ENCODE assay signal across 21 mouse cellular contexts in genomic region chr1:172122671-172123070, GRCm38 (mm10). TPM values are rescaled to one million over a fixed set of nuclear protein-coding genes. Genes with fewer than 3 reads are reported as not detected.
DNase-seq lines count a peak whose midpoint lies in the region; ATAC-seq and TF ChIP-seq lines count a peak whose summit lies in the region.
"Had no signal": no experiment of that assay in that cellular context is flagged by ENCODE, and none has a peak within 500 bp of the region (broad histone marks: within the 10 kb centered on the region; RNA-seq: fewer than 3 reads in every experiment).

No protein-coding gene starts in this region.

- no peaks in the 10 kb centered on the region for H3K27me3 ChIP-seq in heart, embryonic 11.5 days (ENCODE audit: control insufficient read depth, insufficient read depth, low read length)
- H3K27me3 ChIP-seq in liver, adult 2 months (ENCODE audit: control insufficient read depth, insufficient read depth, low read length) = no peaks in the 10 kb centered on the region
- no peaks in the 10 kb centered on the region for H3K27me3 ChIP-seq in liver, postnatal 0 days (ENCODE audit: insufficient read depth, low read length)
- H3K27me3 ChIP-seq in myocyte (ENCODE audit: control insufficient read depth, insufficient read depth, insufficient read length) = no peaks in the 10 kb centered on the region
- H3K27me3 ChIP-seq: CH12.LX, Patski had no signal

- no peak overlapping the region for H3K4me3 ChIP-seq in heart, embryonic 11.5 days (ENCODE audit: low read depth, low read length)
- no peak overlapping the region for H3K4me3 ChIP-seq in liver, adult 2 months (ENCODE audit: insufficient read depth, low read depth, low read length)
- H3K4me3 ChIP-seq in liver, postnatal 0 days (ENCODE audit: low read depth, low read length) = no peak overlapping the region
- no peak overlapping the region for H3K4me3 ChIP-seq in myocyte

- TF ChIP-seq POLR2A in liver, adult 2 months (IDR thresholded peaks at IDR 0.05; ENCODE audit: extremely low read depth, insufficient read depth, low read length) = no peak
- TF ChIP-seq POLR2A in myocyte (IDR thresholded peaks at IDR 0.05; ENCODE audit: insufficient read length, low read depth) = no peak

- H3K27ac ChIP-seq in heart, embryonic 11.5 days (ENCODE audit: low read depth, low read length) = no peak overlapping the region
- H3K27ac ChIP-seq in liver, adult 2 months (replicated peaks; ENCODE audit: insufficient read depth, low read depth, low read length) = no peak overlapping the region
- H3K27ac ChIP-seq in liver, postnatal 0 days (ENCODE audit: low read depth) = no peak overlapping the region

- DNase-seq in heart, adult 11 months = peak; percentile 72
- DNase-seq in liver, adult 2 months (ENCODE audit: extremely low read depth, low read depth, low spot score) = peak; percentile 25
- no peak for DNase-seq in liver, postnatal 0 days
- no peak for DNase-seq in cerebellum, adult 18-20 months
- DNase-seq: adrenal gland, adult 2 months; adrenal gland, adult 8-10 months; adrenal gland, postnatal 10 days; adrenal gland, postnatal 14 days; adrenal gland, postnatal 25 days; adrenal gland, postnatal 36 days; B cell, adult 2 months; cerebellum, adult 11 months; cerebellum, adult 11-12 months; cerebellum, adult 2 months had no signal

- TF ChIP-seq CTCF in liver, adult 2 months (IDR thresholded peaks at IDR 0.05; ENCODE audit: low read depth, low read length) = no peak
- TF ChIP-seq CTCF in liver, postnatal 0 days (IDR thresholded peaks at IDR 0.05; ENCODE audit: low read depth) = no peak

- TF ChIP-seq EP300 in liver, postnatal 0 days (IDR thresholded peaks at IDR 0.05; ENCODE audit: low read depth) = no peak

- H3ac ChIP-seq in myocyte (ENCODE audit: control insufficient read depth, insufficient read length) = no peak overlapping the region

- ATAC-seq in heart, embryonic 11.5 days (replicated peaks; ENCODE audit: insufficient number of reproducible peaks, low FRiP score, low TSS enrichment) = no peak
- no peak for ATAC-seq in liver, postnatal 0 days
- ATAC-seq: activated CD4-positive, CD25-positive, alpha-beta regulatory T cell, adult 4 months; CD4-positive, CD25-positive, alpha-beta regulatory T cell, adult 4 months; Patski had no signal

- peaks cover 6% of the 10 kb centered on the region for H3K4me1 ChIP-seq in heart, embryonic 11.5 days (ENCODE audit: control insufficient read depth, insufficient read depth, low read length)
- no peaks in the 10 kb centered on the region; the same call in 1 of the 2 replicates for H3K4me1 ChIP-seq in liver, adult 2 months (ENCODE audit: control insufficient read depth, insufficient read depth, low read length)
- peaks cover 4% of the 10 kb centered on the region for H3K4me1 ChIP-seq in liver, postnatal 0 days (ENCODE audit: insufficient read depth)

- no peaks in the 10 kb centered on the region for H3K9me3 ChIP-seq in heart, embryonic 11.5 days (replicated peaks; ENCODE audit: control insufficient read depth, low read length)
- H3K9me3 ChIP-seq in liver, postnatal 0 days (ENCODE audit: low read length) = no peaks in the 10 kb centered on the region
- H3K9me3 ChIP-seq: G1E had no signal

- H3K4me2 ChIP-seq in heart, embryonic 11.5 days = no peak overlapping the region
- H3K4me2 ChIP-seq in liver, postnatal 0 days (ENCODE audit: low read depth, low read length) = no peak overlapping the region
- no peak overlapping the region for H3K4me2 ChIP-seq in myocyte (ENCODE audit: low read depth)

- 88% methylated on average over 2 of the region's 2 CpGs for WGBS in heart, embryonic 11.5 days (ENCODE audit: insufficient replicate concordance)
- 40% methylated on average over 2 of the region's 2 CpGs for WGBS in liver, adult 2 months
- 71% methylated on average over 2 of the region's 2 CpGs for WGBS in liver, postnatal 0 days (ENCODE audit: insufficient replicate concordance)

- peaks cover 44% of the 10 kb centered on the region for H3K36me3 ChIP-seq in heart, embryonic 11.5 days (ENCODE audit: control insufficient read depth, insufficient read depth, low read length)
- peaks cover 43% of the 10 kb centered on the region for H3K36me3 ChIP-seq in liver, adult 2 months (ENCODE audit: control insufficient read depth, insufficient read depth, low read length)
- H3K36me3 ChIP-seq in liver, postnatal 0 days (replicated peaks; ENCODE audit: insufficient read depth, low read length) = peaks cover 53% of the 10 kb centered on the region
- H3K36me3 ChIP-seq in myocyte (ENCODE audit: control insufficient read depth, insufficient read depth) = peaks cover 52% of the 10 kb centered on the region

- H3K79me2 ChIP-seq in liver, adult 2 months (ENCODE audit: control insufficient read depth, insufficient read depth, low read length) = no peaks in the 10 kb centered on the region
- H3K79me2 ChIP-seq in myocyte (ENCODE audit: control insufficient read depth, insufficient read depth) = peaks cover 11% of the 10 kb centered on the region

- no peak overlapping the region for H3K9ac ChIP-seq in heart, embryonic 11.5 days (ENCODE audit: low read depth, low read length)
- H3K9ac ChIP-seq in liver, adult 2 months (ENCODE audit: low read depth, low read length) = no peak overlapping the region
- no peak overlapping the region for H3K9ac ChIP-seq in liver, postnatal 0 days (replicated peaks)

TF ChIP-seq in myocyte, 11 proteins besides CTCF, POLR2A, EP300 and RAD21:
- TF ChIP-seq POLR2AphosphoS2 (IDR thresholded peaks at IDR 0.05; ENCODE audit: insufficient read length, low read depth) (peak; percentile 50), CEBPB (IDR thresholded peaks at IDR 0.05; ENCODE audit: insufficient read depth, poor library complexity, severe bottlenecking) (no peak)

RNA-seq across cellular contexts. Expression of gene Pex19, which starts 3.9 kb away (rescaled TPM):
- 120 and 139 TPM in 2 replicates for polyA plus RNA-seq in heart, embryonic 11.5 days (2014; fragmentation: Nextera tagmentation; extraction: Ambion mirVana)
- 87.3 and 92.5 TPM in 2 replicates for total RNA-seq in liver, adult 2 months (2014; rRNA removed)
- polyA plus RNA-seq in liver, adult 2 months (2012; rRNA removed) = 99.3 and 113 TPM in 2 replicates
- 85.9 and 91.7 TPM in 2 replicates for polyA plus RNA-seq in liver, postnatal 0 days (2015; fragmentation: Nextera tagmentation; extraction: Ambion mirVana)
- polyA plus RNA-seq in myocyte (2012; fragmentation: generic; extraction: Trizol) = 184 TPM

RNA-seq across cellular contexts. Expression of gene Dcaf8, which starts 25.2 kb away (rescaled TPM):
- 85.4 and 105 TPM in 2 replicates for polyA plus RNA-seq in heart, embryonic 11.5 days (2014; fragmentation: Nextera tagmentation; extraction: Ambion mirVana)
- total RNA-seq in liver, adult 2 months (2014; rRNA removed) = 92.7 and 95.6 TPM in 2 replicates
- polyA plus RNA-seq in liver, adult 2 months (2012; rRNA removed) = 48.5 and 54.1 TPM in 2 replicates
- polyA plus RNA-seq in liver, postnatal 0 days (2015; fragmentation: Nextera tagmentation; extraction: Ambion mirVana) = 43.0 and 48.3 TPM in 2 replicates
- 80.0 TPM for polyA plus RNA-seq in myocyte (2012; fragmentation: generic; extraction: Trizol)

RNA-seq across cellular contexts. Expression of gene Ncstn, which starts 40.1 kb away (rescaled TPM):
- polyA plus RNA-seq in heart, embryonic 11.5 days (2014; fragmentation: Nextera tagmentation; extraction: Ambion mirVana) = 115 and 122 TPM in 2 replicates
- 28.9 and 38.8 TPM in 2 replicates for total RNA-seq in liver, adult 2 months (2014; rRNA removed)
- 35.7 and 50.1 TPM in 2 replicates for polyA plus RNA-seq in liver, adult 2 months (2012; rRNA removed)
- polyA plus RNA-seq in liver, postnatal 0 days (2015; fragmentation: Nextera tagmentation; extraction: Ambion mirVana) = 36.7 and 41.8 TPM in 2 replicates
- 49.7 TPM for polyA plus RNA-seq in myocyte (2012; fragmentation: generic; extraction: Trizol)

RNA-seq across cellular contexts. Expression of gene Copa, which starts 40.3 kb away (rescaled TPM):
- polyA plus RNA-seq in heart, embryonic 11.5 days (2014; fragmentation: Nextera tagmentation; extraction: Ambion mirVana) = 146 and 201 TPM in 2 replicates
- 108 and 125 TPM in 2 replicates for total RNA-seq in liver, adult 2 months (2014; rRNA removed)
- 25.7 and 31.7 TPM in 2 replicates for polyA plus RNA-seq in liver, adult 2 months (2012; rRNA removed)
- polyA plus RNA-seq in liver, postnatal 0 days (2015; fragmentation: Nextera tagmentation; extraction: Ambion mirVana) = 50.2 and 55.4 TPM in 2 replicates
- polyA plus RNA-seq in myocyte (2012; fragmentation: generic; extraction: Trizol) = 144 TPM

Comparison
In these comparisons a context has a peak if more than half of its experiments do, and no peak if none do; other contexts are left out.
1. DNase-seq: peak in heart, adult 11 months (single experiment) and liver, adult 2 months (single experiment); none in liver, postnatal 0 days (single experiment) and cerebellum, adult 18-20 months (0 of 2).